Mouse (Mus musculus): ENCODE data around the gene Pxn.
A peak's percentile ranks its signal among the peaks of the same experiment; 100 is the strongest.

The Pxn gene

DNA sequence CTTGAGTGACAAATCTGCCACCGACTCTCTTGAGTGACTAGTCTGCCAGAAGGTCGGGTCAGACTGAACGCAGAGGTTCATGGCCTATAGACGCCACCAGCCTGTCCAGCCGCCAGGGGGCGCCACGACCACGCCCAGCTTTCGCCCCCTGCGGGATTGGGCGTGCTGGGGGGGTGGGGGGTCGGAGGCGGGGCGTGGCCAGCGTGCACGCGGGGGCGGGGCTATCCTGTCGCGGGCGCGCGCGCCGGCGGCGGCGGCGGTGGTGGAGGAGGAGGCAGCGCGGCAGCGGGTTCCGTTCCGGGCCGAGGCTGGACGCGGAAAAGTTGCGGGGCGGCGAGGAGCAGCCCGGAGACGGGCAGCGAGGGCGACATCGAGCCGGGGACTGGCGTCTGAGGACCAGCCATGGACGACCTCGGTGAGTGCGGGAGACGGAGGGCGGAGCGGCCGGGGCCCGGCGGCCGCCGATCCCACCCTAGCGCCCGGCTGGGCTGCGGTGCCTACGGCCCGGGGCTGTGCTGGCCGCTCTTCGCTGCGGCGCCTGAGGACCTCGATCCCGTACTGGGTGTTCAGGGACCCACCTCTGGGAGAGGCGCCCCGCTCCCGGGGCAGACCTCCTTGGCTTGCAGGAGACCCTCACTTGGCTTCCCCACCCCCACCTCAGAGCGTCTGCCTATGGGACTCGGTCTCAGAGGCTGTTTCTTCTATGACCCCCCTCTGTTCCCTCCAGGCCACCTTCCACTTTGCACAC is at the start of gene Pxn:
Gene Pxn (plus strand): TSS at position 223 of the 748 bp plus-strand sequence.
- peak; percentile 93 to 94 for DNase-seq (ENCODE audit: low spot score in 2 of 2)

DNA sequence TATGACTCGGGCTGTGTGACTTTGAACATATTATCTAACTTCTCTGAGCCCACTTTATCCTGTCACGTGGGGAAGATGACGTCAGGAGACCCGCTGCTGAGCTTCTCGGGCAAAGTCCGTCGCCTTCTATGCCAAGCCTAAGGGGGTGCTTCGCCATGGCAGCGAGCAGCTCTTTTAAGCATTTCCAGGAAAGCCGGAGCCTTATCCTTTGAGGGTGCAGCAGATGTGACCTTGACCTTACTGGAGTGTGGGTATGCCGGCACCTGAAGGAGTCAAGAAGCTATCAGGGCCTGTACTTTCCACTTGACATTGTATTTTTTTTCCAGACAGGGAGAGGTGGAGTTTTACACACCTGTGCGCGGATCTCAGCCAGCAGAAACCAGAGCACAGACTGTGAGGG is 47.6 kb upstream of the Pxn start:
- no peak for DNase-seq (ENCODE audit: low spot score in 2 of 2)

DNA sequence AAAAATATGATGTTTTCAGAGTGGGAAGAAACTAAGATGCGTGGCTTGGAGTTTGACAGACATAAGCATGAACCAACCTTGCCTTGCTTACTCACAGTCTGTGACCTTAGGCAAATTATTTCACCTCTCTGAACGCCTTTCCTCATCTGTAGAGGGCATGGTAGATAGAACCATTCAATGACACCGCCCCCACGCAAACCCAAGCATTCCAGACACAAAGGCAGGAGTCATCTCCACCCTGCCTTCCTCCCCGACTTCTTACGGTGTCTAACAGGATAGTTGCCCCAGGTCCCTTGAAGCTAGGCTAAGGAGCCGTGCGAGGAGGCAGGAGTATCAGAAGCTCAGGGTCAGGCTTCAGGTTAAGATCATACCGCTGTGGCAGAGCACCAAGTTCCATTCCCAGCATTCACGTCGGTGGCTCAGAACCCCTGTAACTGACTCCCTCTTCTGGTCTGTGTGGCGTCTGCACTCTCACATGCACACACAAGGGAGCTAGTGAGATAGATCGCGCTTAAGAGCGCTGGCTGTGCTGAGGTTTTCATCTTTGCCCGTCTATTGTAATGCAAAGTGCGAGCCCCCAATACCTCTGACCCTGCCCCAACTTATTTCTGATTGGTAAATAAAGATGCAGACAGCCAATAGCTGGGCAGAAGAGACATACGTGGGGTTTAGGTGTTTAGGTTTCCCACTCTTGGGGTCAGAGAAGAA is 41.9 kb upstream of the Pxn start:
- DNase-seq (ENCODE audit: low spot score in 2 of 2) = no peak

DNA sequence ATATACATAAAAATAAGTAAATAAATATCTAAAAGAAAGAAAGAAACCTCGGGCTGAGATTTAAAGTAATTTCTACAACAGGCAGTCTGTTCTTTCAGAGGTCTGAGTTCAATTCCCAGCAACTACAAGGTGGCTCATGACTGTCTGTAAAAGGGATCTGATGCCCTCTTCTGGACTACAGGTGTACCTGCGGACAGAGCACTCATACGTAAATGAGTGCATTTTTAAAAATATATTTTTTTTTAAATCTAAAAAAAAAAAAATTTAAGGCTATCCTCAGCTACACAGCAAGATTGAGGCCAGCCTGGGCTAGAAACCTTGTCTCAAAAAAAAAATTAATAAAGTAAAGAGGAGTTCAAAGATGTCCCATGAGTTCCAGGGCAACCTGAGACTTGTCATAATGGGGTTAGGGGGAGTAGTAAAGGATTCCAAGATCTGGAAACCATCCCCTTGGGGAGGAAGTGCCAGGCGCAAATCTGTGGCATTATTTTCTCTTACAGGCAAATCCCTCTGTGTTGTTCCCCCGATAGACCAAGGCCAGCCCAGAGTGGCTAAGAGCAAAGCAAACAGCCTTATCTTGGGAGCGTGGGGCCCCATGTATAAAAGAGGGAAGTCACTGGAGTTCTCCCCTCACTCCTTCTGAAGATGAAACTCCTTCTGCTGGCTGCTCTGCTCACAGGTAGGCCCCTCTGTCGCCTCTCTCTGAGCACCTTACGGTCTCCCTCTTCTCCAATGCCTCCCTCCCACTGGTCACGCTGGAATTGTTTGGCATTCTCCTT is 40.6 kb upstream of the Pxn start, which contains the start of gene Pla2g1b:
Gene Pla2g1b (plus strand): TSS at position 621 of the 779 bp plus-strand sequence.
- DNase-seq (ENCODE audit: low spot score in 2 of 2) = no peak

DNA sequence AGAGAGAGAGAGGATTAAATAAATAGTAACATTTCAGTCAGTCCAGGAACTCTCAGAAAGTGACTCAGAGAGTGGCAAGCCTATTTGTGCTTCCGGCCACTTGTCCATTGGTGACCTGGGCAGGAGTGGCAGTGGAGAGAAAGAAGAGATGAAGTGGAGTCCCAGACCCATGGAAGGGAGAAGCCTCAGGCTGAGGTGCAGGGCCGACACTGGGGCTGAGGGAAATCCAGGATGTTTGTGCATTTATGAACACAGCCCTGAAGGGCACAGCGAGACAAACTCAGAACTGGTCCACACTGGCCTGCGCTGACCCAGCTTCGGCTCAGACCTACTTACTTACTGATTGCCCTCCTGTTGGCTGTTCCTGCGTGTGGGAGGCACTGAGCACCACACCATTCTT is 36.7 kb upstream of the Pxn start:
- DNase-seq (ENCODE audit: low spot score in 2 of 2) = no peak

DNA sequence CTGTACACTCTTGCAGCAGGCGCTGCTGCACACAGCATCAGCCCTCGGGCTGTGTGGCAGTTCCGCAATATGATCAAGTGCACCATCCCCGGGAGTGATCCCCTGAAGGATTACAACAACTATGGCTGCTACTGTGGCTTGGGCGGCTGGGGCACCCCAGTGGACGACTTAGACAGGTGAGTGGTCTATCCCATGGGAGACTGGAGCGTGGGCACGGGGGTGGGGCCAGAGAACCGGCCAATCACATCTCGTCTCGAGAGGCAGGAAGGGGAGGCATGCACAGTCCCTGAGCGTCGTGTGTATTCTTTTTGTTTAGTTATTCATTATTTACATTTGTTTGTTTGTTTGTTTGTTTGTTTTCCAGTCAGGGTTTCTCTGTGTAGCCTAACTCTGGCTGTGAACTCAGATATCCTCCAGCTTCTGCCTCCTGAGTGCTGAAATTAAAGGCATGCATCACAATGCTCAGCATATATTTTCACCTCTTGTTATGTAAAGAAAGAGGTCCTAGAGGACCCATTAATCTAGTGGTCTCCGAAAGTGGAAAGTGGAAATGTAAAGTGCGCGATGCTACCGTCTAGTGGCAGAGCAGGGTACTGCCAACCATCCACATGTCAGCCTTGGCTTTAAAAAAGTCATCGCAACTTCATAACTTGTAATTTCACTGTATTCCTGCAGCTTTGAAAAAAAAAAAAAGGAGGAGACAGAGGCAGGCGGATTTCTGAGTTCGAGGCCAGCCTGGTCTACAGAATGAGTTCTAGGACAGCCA is 35.5 kb upstream of the Pxn start:
- DNase-seq (ENCODE audit: low spot score in 2 of 2) = no peak

DNA sequence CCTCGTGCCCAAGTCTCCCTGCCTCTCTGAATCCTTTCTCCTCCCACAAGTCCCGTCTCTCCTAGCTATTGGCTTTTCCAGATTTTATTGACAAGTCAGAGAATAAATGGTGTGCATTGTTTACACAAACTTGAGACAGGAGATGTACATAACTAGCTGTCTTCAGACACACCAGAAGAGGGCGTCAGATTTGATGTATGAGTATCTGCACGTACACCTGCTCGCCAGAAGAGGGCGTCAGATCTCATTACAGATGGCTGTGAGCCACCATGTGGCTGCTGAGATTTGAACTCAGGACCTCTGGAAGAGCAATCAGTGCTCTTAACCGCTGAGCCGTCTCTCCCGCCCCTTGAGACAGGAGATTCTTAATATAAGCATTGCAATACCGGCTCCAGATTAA is 33.3 kb upstream of the Pxn start:
- DNase-seq (ENCODE audit: low spot score in 2 of 2) = no peak

DNA sequence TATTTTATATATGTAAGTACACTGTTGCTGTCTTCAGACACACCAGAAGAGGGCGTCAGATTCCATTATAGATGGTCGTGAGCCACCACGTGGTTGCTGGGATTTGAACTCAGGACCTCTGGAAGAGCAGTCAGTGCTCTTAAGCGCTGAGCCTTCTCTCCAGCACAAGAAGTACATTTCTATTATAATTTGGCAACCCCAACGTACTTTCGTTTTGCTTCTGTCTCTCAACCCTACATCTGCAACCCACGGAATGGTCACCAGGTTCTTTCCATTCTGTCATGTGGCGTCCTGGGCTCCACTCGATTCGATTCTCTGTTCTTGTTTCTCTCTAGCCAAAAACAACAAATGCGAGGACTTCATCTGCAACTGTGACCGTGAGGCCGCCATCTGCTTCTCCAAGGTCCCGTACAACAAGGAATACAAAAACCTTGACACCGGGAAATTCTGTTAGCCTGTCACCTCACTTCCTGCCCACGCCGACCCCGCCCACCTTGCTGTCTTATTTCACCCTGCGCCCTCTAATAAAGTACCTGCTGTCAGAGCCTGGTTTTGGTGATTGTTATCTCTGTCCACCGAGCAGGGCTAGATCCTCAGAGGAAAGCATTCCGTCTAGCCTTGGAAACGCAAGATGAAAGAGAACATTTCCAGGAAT is 32.2 kb upstream of the Pxn start:
- no peak for DNase-seq (ENCODE audit: low spot score in 2 of 2)

DNA sequence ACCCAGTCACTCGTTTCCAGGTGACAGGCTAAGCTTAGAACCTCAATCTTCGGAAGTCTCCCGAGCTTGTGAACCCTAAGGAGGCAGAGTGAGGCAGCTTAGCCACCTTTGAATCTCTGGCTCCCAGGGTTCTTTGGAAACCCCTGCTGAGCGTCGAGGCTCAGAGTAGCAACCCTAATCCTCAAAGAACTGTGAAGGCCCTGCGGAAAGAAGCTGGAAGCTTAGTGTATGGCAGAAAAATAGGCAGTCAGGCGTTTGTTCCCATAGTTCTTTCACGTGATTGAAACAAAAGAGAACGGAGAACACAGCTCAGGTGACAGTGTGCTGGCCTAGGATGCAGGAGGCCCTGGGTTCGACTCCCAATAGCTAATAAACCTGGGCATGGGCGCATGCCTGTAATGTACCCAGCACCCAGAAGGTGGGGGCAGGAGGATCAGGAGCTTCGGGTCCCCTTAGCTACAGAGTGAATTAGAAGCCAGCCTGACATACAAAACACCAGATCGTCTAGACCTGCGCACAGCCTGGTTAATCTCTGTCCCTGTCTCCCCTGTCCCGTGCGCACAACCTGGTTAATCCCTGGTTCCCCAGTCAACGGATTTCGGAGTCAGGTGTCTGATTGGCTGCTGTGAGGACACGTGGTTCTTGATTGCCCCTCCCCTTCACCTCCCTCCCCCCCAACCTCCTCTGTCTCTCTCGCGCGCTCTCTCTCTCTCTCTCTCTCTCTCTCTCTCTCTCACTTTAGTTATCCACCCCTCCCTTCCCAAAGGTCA is 31.0 kb upstream of the Pxn start:
- DNase-seq (ENCODE audit: low spot score in 2 of 2) = no peak

DNA sequence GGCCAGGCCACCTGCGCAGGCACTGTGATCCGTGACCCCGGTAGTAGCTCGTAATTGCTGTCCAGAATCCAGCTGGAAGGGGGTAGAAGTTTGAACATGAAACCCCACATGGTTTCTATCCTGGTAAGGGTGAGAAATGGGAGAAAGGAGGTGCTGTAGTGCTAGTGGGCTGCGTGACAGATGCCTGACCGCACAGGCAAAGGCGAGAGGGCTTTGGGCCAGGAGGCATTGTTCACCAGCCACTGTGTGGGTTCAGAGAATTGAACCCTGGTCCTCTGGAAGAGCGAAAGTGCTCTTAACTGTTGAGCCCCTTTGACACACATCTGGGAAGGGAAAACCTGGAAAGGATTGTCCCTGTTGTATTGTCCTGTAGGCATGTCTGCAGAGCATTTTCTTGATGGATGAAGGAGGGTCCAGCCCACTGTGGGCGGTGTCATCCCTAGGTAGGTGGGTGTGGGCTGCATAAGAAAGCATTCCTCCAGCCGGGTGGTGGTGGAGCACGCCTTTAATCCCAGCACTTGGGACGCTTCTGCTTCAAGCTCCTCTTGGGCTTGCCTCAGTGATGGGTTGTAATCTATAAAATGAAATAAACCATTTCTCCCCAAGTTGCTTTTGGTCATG is 30.3 kb upstream of the Pxn start:
- no peak for DNase-seq (ENCODE audit: low spot score in 2 of 2)

DNA sequence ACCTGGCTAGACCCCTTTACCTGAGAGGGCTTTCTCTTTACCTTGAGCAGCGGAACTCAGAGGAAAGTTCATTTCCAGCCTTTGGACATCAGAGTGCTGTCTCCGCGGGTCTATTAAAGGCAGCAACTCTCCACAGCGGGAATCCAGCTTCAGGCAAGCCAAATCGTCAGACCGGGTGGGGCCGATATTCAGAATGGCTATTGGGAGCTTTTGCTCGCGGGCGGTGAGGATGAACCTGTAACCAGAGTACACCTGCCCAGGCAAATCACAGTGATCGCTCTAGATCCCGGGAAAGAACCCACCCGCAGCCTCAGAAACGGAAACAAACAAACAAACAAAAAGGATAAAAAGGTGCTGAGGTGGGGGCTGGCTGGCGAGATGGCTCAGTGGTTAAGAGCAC is 26.9 kb upstream of the Pxn start:
- no peak for DNase-seq (ENCODE audit: low spot score in 2 of 2)

DNA sequence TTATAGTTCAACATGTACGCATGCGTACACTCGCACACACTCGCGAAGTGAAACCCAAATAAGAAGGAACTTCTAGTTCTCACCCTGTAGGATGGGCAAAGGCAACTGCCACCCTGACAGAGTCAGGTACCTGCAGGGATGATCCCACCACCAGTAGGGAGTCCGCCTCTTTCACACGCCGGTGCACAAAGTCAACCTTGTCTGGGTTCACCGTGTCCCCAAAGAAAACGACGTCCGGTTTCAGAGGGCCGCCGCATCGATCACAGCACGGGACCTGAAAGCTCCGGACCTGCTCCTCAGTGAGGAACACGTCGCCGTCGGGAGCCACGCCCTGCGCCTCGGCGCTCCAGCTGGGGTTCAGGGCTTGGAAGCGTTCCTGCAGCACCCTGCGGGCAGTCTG is 26.4 kb upstream of the Pxn start:
- no peak for DNase-seq (ENCODE audit: low spot score in 2 of 2)

DNA sequence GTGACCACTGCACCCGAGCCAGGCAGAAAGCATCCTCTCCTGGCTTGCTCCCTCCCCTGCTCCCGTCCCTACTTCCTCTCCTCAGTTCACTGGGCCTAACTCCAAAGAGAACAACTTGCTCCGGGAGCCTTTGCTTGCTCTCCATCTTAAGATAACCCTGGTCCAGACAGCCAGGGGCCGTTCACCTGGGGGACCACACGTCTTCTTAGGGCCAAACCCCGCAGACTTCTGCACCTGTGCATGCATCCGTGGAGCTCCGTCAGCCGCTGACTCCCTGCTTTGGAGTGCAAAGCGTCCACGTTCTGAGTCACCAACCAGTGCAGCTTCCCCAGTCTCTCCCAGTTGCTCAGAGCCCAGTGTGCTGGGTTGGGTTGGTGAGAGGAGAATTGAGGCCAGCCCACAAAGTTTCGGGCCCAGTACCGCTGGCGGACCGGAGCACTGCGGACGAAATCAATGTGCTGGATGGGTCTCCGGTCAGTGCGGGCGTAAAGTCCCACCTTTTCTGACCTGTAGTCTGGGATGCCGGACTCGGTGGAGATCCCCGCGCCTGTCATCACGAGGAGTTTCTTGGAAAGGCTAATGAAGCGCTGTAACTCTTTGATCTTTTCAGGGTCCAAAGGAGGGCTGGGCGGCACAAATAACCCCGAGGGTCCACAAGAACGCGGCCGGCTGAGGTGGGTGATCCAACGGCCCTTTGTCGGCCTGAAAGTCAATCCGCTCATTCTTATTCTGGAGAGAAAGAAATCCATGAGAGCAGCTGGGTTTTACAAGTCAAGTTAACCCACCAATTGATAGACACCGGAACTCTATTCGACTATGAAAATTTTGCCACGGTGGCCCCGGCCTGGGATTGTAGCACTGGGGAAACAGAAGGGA is 23.8 kb upstream of the Pxn start:
- no peak for DNase-seq (ENCODE audit: low spot score in 2 of 2)

DNA sequence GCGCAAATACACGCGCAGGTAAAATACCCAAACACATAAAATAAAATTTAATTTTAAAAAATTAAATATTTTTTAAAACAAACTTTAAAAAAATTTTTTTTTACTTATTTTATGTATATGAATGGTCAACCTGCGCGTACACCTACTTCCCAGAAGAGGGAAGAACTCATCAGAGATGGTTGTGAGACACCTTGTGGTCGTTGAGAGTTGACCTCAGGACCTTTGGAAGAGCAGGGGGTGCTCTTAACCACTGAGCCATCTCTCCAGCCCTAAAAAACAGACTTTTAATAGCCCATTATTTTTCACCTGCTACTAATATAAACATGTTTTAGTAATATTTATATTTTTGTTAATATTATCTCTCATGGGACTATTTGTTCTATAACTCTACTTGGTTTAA is 23.1 kb upstream of the Pxn start:
- DNase-seq (ENCODE audit: low spot score in 2 of 2) = no peak

DNA sequence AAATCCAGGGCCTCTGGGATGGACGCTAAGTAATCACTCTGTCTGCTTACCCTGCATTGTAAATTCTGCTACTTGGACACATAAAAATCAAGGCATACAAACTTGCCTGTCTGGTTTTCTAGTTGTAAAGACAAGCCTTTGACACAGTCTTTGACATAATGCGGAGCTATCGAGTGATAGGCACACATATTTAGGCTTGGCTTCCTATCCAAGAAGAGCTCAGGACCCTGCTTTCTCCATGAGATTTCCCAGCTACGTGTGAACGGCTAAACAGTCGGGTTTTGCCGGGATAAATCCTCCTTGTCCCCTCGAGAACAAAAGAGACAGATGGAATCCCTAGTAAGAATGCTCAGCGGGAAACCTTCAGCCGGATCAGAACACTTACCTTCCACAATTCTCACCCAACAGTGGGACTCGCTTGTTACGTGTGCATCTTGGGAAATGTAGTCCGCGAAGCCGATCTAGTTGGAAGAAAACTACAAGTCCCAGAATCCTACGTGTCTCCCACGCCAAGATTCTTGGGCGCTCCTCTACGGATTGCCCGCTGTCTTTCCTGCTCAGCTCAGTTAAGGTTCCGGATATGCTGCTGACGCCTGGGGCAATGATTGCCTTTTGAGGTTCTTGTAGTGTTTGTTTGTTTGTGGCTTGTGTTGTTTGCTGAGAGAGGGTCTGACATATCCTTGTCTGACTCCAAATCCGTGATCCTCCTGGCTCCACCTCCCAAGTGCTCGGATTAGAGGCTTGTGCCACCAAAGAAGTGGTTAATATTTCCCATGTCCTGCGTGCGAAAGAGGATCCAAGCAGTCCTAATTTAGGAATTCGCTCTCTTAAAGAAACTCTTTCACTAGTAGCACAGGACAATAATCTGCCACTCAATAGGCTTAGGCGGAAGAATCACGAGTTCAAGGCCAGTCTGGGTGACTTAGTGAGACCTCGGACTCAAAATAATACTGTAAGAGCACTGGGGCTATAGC is 22.2 kb upstream of the Pxn start, which contains the start of gene Sirt4:
Gene Sirt4 (minus strand): TSS at position 779 of the 974 bp plus-strand sequence.
- DNase-seq (ENCODE audit: low spot score in 2 of 2) = peak in 1 of 2 experiments; percentile 71

DNA sequence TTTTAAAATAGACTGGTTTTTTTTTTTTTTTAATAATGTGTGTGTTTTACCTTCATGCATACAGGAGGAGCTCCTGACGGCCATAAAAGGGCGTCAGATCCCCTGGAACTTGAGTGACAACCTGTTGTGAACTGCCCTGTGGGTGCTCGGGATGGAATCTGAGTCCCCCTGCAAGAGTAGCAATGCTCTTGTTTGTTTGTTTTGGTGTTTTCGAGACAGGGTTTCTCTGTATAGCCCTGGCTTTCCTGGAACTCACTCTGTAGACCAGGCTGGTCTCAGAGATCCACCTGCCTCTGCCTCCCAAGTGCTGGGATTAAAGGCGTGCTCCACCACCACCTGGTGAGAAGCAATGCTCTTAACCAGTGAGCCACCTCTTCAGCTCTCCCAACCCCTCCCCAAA is 21.5 kb upstream of the Pxn start:
- no peak for DNase-seq (ENCODE audit: low spot score in 2 of 2)

DNA sequence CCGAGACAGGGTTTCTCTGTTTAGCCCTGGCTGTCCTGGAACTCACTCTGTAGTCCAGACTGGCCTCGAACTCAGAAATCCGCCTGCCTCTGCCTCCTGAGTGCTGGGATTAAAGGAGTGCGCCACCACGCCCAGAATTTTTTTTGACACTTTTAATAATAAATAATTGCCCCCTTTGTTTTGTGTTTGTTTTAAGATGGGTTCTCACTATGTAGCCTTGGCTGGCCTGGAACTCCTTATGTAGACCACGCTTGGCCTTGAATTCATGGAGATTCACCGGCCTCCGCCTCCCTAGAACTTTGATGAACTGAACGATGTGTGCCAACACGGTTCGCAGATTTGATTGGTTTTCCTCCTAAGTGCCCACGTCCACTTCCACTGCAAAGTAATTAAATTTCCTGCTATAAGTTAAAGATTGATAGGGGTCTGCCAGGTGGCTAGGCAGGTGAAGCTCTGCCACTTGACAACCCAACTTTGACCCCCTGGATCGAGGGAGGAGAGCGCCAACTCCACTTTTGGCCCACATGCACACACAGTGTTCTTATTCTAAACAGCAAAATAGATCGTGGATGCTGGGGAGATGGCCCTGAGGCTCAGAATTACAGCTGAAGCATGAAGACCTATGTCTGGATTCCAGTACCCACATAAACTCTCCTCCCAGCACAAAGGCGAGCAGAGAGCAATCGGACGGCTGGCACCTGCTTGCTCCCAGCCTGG is 20.8 kb upstream of the Pxn start:
- DNase-seq (ENCODE audit: low spot score in 2 of 2) = no peak

Measured in urinary bladder, postnatal 4 days (tissue).